Mouse (Mus musculus) intestine, postnatal 0 days (tissue): Measurements from ENCODE around the gene Cnp. TPM values are rescaled to one million over a fixed set of nuclear protein-coding genes. Genes with fewer than 3 reads are reported as not detected.
"Not testable (repeated sequence)": the region's sequence is repeated elsewhere in the genome, so short reads cannot be mapped to it uniquely, and the experiment has no call there.

ENCODE experiments used
- ATAC-seq: fragments of 200-750 bp; cut with Nextera tagmentation; 2 replicates; pipeline ENCODE4 v1.8.0; 2017; ENCODE audit warnings: mild to moderate bottlenecking, moderate TSS enrichment, moderate library complexity
- H3K27ac ChIP-seq: fragments of 300-500 bp; sonication (generic); 2 replicates; pipeline ENCODE4 v1.5.1; 2014; ENCODE audit warnings: mild to moderate bottlenecking, low read depth, low read length, moderate library complexity
- H3K27me3 ChIP-seq: fragments of 300-500 bp; sonication (generic); replicated peaks from 2 replicates; pipeline ENCODE4 v1.6.1; 2014; ENCODE audit warnings: low read length, mixed read lengths; ENCODE audit not compliant: control insufficient read depth, insufficient read depth
- H3K36me3 ChIP-seq: fragments of 300-500 bp; sonication (generic); 2 replicates; pipeline ENCODE4 v1.6.1; 2014; ENCODE audit warnings: mild to moderate bottlenecking, moderate library complexity; ENCODE audit not compliant: control insufficient read depth, insufficient read depth
- H3K4me1 ChIP-seq: fragments of 300-500 bp; sonication (generic); replicated peaks from 2 replicates; pipeline ENCODE4 v1.6.1; 2014; ENCODE audit warnings: antibody characterized with exemption, low read length, mixed read lengths; ENCODE audit not compliant: control insufficient read depth, insufficient read depth
- H3K4me2 ChIP-seq: fragments of 300-500 bp; sonication (generic); replicated peaks from 2 replicates; pipeline ENCODE4 v1.6.1; 2014; ENCODE audit warnings: low read depth, mild to moderate bottlenecking, moderate library complexity
- H3K4me3 ChIP-seq: fragments of 300-500 bp; sonication (generic); 2 replicates; pipeline ENCODE4 v1.5.1; 2014; ENCODE audit warnings: low read depth, low read length
- H3K9ac ChIP-seq: fragments of 300-500 bp; sonication (generic); 2 replicates; pipeline ENCODE4 v1.6.1; 2014; ENCODE audit warnings: mild to moderate bottlenecking, low read depth, low read length
- H3K9me3 ChIP-seq: fragments of 300-500 bp; sonication (generic); 2 replicates; pipeline ENCODE4 v1.6.1; 2016; ENCODE audit warnings: mixed run types; ENCODE audit not compliant: control insufficient read depth
- CTCF ChIP-seq: sonication (generic); IDR thresholded peaks from 2 replicates; pipeline ENCODE4 v1.5.1; 2016; ENCODE audit warnings: low read depth, mild to moderate bottlenecking, control low read depth, antibody characterized with exemption, moderate library complexity
- WGBS: fragments of 180-500 bp; shearing (Covaris S2); extraction: QIAGEN DNeasy Blood & Tissue Kit; methylation state at CpG from one replicate; pipeline ENCODE4 v1.1.7; 2014; 5-methylcytosine and 5-hydroxymethylcytosine counted together
- polyA plus RNA-seq: library from polyadenylated mRNA; unstranded; fragments of >200 nt; fragmentation: Nextera tagmentation; extraction: Ambion mirVana; gene quantifications from 2 replicates; pipeline ENCODE4 v1.2.1, GENCODE M21; 2015

The Cnp gene
- polyA plus RNA-seq, 1 experiment from 2014 or later, result 15.6 TPM

DNA sequence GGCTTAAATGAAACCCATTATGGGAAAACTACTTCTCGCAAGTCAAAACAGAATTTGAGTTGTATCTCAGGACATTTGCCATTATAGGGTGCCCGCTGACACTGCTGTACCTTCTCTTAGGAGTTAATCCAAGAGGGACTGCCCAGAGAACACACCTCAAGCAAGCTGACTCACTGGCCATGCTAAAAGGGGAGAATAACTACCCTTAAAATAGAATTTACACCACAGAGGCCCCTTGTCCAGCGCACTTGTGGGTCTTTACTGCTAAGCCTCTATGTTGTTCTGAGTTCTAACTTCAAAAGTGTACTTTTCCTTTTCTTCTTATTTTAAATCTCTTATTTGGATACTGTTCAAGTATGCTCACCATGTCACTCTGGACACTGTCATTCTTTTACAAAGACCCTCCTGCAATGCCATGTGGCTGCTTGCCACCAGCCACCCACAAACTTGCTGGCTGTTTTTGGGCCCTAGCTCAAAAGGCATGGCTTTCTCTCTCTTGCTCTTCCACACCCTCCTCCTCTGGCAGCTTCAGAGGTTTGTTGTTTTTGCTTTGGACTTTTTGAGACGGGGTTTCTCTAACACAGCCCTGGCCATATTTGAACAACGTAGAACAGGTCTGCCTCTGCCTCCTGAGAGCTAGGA is 34.8 kb downstream of the Cnp start:
- Histone ChIP-seq H3K27ac (no peak overlapping the region; the same call in 1 of the 2 replicates), H3K4me3 (no peak overlapping the region), H3K27me3 (no peaks in the 10 kb centered on the region), H3K4me1 (no peaks in the 10 kb centered on the region), H3K36me3 (peaks cover 7% of the 10 kb centered on the region; the same call in 1 of the 2 replicates), H3K4me2 (no peak overlapping the region), H3K9me3 (no peaks in the 10 kb centered on the region), H3K9ac (no peak overlapping the region)
- WGBS, result 84% methylated on average over 5 of the region's 5 CpGs
- no peak for ATAC-seq
- TF ChIP-seq CTCF, result no peak

DNA sequence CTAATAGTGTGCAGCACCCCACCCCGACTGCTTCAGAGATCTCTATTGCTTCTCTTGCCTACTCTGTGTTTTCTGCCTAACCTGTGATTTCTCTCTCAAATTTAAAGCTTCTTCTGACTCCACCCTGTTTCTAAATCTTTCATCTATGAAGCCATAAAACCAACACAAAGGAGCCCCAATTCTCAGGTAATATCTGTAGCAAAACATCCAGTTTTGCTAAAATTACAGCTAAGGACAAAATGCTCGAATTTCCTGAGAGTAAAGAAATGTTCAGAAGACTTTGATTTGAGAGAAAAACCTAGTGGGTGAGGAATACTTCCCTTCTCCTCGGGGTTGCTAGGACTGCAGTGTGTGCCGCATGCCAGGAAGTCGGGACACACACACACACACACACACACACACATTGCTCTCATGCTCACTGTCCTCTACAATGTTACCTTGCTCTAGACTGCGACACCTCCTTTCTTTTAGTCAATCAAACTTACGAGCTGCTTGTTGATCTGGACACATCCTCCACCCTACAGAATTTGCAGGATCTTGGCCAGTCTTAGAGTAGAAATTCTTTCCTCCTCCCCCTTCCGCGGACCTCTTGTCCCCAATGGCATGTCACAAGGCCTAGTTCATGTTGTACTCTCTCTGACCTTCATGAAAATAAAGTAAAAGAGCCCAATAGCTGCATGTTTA is 35.4 kb downstream of the Cnp start:
- ATAC-seq, result no peak
- Histone ChIP-seq H3K4me2 (no peak overlapping the region), H3K27me3 (no peaks in the 10 kb centered on the region), H3K4me1 (no peaks in the 10 kb centered on the region), H3K9me3 (no peaks in the 10 kb centered on the region), H3K4me3 (no peak overlapping the region), H3K36me3 (peaks cover 7% of the 10 kb centered on the region; the same call in 1 of the 2 replicates), H3K9ac (no peak overlapping the region), H3K27ac (no peak overlapping the region)
- 64% methylated on average over 9 of the region's 9 CpGs for WGBS
- no peak for TF ChIP-seq CTCF

DNA sequence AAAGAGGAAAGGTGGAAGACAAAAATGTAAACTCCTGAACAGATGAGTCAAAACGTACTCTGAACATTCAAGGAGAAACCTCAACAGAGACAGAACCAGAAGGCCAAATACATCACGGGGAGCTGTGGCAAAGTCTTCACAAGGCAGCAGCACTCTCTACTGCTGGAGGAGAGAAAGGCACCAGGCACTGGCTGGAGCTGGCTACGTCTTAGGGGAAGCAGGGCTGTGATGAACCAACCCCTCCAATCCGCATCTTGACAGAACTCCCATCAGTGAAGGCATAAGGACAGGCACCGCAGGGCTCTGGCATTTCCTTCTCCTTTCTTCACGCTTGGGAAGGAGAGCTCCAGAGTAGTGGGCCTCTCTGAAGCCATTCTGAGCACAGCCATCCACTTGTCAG is 36.9 kb downstream of the Cnp start:
- WGBS, result 91% methylated on average over 6 of the region's 6 CpGs
- Histone ChIP-seq H3K27ac (no peak overlapping the region), H3K4me3 (no peak overlapping the region), H3K36me3 (peaks cover 7% of the 10 kb centered on the region; the same call in 1 of the 2 replicates), H3K9ac (no peak overlapping the region), H3K4me2 (no peak overlapping the region), H3K9me3 (no peaks in the 10 kb centered on the region), H3K27me3 (no peaks in the 10 kb centered on the region), H3K4me1 (no peaks in the 10 kb centered on the region)
- no peak for ATAC-seq
- TF ChIP-seq CTCF, result no peak

GRCm38 (mm10) chr11:100613241-100613640 is 38.5 kb downstream of the Cnp start:
- no peak overlapping the region for H3K4me2 ChIP-seq

DNA sequence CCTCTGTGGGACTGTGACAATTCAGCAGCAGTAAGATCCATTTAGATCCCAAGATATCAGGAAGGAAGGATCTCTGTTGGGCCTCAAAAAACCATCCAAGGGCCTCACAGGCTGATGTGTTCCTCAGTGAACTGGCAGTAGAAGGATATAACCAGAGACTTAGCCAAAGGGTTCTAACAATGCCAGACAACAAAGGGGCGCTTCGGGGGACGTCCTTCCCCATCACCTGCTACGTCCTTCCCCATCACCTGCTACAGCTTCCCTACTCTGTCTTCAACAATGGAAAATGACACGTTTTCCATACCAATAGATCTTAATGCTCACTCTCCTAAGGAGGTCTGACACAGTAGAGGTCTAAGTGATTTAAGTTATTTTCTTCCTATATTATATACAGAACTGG is 41.6 kb downstream of the Cnp start:
- H3K9me3 ChIP-seq, result no peaks in the 10 kb centered on the region
- H3K27ac ChIP-seq, result no peak overlapping the region
- no peak for ATAC-seq
- no peaks in the 10 kb centered on the region for H3K27me3 ChIP-seq
- 87% methylated on average over 5 of the region's 5 CpGs for WGBS
- H3K36me3 ChIP-seq, result peaks cover 4% of the 10 kb centered on the region; the same call in 1 of the 2 replicates
- H3K9ac ChIP-seq, result no peak overlapping the region
- TF ChIP-seq CTCF, result no peak
- H3K4me3 ChIP-seq, result no peak overlapping the region
- H3K4me1 ChIP-seq, result peaks cover 5% of the 10 kb centered on the region; the same call in 1 of the 2 replicates
- no peak overlapping the region for H3K4me2 ChIP-seq

More at GRCm38 (mm10) chr11:100613241-100613640, 38.5 kb downstream of the Cnp start:
- Histone ChIP-seq H3K9ac (no peak overlapping the region), H3K4me3 (no peak overlapping the region), H3K36me3 (peaks cover 4% of the 10 kb centered on the region; the same call in 1 of the 2 replicates), H3K4me1 (no peaks in the 10 kb centered on the region; the same call in 1 of the 2 replicates), H3K27ac (no peak overlapping the region), H3K9me3 (no peaks in the 10 kb centered on the region), H3K27me3 (no peaks in the 10 kb centered on the region)
- 74% methylated on average over 3 of the region's 3 CpGs for WGBS
- no peak for ATAC-seq
- no peak for TF ChIP-seq CTCF

DNA sequence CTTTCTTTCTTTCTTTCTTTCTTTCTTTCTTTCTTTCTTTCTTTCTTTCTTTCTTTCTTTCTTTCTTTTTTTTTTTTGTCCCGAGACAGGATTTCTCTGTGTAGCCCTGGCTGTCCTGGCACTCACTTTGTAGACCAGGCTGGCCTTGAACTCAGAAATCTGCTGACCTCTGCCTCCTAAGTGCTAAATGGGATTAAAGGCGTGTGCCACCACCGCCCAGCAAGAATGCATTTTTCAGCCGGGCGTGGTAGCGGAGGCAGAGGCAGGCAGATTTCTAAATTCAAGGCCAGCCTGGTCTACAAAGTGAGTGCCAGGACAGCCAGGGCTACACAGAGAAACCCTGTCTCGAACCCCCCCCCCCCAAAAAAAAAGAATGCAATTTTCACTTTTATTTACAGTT is 42.1 kb downstream of the Cnp start:
- ATAC-seq, H3K27ac ChIP-seq, H3K9ac ChIP-seq, H3K4me1 ChIP-seq, H3K4me2 ChIP-seq, H3K9me3 ChIP-seq, H3K27me3 ChIP-seq, H3K4me3 ChIP-seq, H3K36me3 ChIP-seq: not testable (repeated sequence)
- WGBS, result 87% methylated on average over 7 of the region's 7 CpGs
